Mouse (Mus musculus) thymus, adult 2 months (tissue): ENCODE data around the gene Espn.
A peak's percentile ranks its signal among the peaks of the same experiment; 100 is the strongest.

Experiments
- CTCF ChIP-seq: fragments of 200-500 bp; IDR thresholded peaks from 2 replicates; pipeline ENCODE4 v1.5.1; 2012; ENCODE audit warnings: mild to moderate bottlenecking, control low read depth, low read length, moderate library complexity, borderline replicate concordance; ENCODE audit not compliant: control insufficient read depth, poor library complexity, insufficient read depth; ENCODE audit errors: extremely low read depth
- POLR2A ChIP-seq: fragments of 200-500 bp; IDR thresholded peaks from 2 replicates; pipeline ENCODE4 v1.6.1; 2012; ENCODE audit warnings: mild to moderate bottlenecking, low read length, control low read depth, moderate library complexity; ENCODE audit not compliant: control insufficient read depth, poor library complexity, insufficient read depth; ENCODE audit errors: extremely low read depth

DNA sequence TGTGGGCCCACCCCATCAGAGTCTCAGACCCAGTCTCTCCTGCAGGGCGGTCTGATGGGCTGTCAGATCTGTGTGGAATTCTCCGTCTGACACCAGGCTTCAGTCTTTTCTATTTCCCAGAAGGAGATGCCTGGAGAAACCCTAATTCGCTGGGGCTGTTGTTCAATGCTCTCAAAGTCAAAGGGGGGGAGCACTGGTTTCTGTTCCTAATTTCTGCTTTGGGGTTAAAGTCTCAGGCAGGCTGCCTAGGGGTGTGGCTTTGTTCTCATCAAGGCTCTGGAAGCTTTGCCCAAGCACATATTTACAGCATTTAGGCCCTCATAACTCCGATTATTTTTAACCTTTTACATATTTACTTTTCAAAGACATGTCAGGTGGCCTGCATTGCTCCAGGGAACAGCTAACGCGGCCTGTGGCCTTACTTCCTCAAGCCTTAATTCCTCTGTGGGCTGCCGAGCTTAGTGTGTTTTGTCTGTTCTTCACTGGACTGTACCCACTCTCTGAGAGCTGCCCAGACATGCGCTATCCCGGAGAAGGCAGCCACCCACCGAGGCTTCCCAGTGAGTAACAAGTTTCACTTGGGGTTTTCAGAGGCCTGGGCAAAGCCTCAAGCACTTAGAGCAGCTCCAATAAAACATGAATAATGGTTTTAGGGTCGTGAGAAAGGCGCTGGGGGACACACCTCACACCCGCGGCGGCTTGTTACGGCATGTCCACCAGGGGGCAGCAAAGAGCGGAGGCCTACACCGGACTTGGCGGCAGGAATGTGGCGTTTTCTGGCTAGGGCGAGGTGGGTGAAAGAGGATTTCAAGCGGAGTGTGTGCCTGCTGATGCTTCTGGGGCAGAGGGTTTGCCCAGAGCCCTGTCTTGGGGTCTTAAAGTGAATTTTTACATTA lies 13.1 kb upstream of the Espn start:
- TF ChIP-seq POLR2A (no peak), CTCF (peak; percentile 98)
